Mouse (Mus musculus): ENCODE measurements around the gene Ndc1. TPM values are rescaled to one million over a fixed set of nuclear protein-coding genes. Genes with fewer than 3 reads are reported as not detected.
A peak's percentile ranks its signal among the peaks of the same experiment; 100 is the strongest.

Ndc1 gene
- polyA plus RNA-seq, 2 experiments = 9.6 to 17.2 TPM

GRCm38 (mm10) chr4:107347221-107347620 is 20.4 kb upstream of the Ndc1 start:
- Histone ChIP-seq H3K9ac (replicated peaks) (no peak overlapping the region), H3K4me1 (replicated peaks; ENCODE audit: control insufficient read depth in 2 of 2, insufficient read depth in 2 of 2, low read length in 1 of 2) (no peaks in the 10 kb centered on the region), H3K27ac (no peak overlapping the region), H3K27me3 (ENCODE audit: control insufficient read depth, insufficient read depth, low read length) (no peaks in the 10 kb centered on the region), H3K4me3 (ENCODE audit: insufficient read depth in 1 of 2, low read depth in 2 of 2, low read length in 2 of 2) (no peak overlapping the region), H3K4me2 (ENCODE audit: low read depth) (no peak overlapping the region), H3K36me3 (replicated peaks; ENCODE audit: control insufficient read depth, insufficient read depth, low read depth) (no peaks in the 10 kb centered on the region), H3K9me3 (ENCODE audit: control insufficient read depth, low read length) (no peaks in the 10 kb centered on the region)
- 62% methylated on average over 6 of the region's 6 CpGs for WGBS (ENCODE audit: insufficient replicate concordance)
- no peak for ATAC-seq (ENCODE audit: insufficient read depth)
- TF ChIP-seq EP300 (IDR thresholded peaks at IDR 0.05; ENCODE audit: low read depth) (no peak), CTCF (IDR thresholded peaks at IDR 0.05; ENCODE audit: low read depth) (no peak)
- DNase-seq (ENCODE audit: low read depth in 3 of 3, low spot score in 3 of 3) = no peak

GRCm38 (mm10) chr4:107348529-107349310 is 18.9 kb upstream of the Ndc1 start:
- Histone ChIP-seq H3K4me1 (replicated peaks; ENCODE audit: control insufficient read depth in 2 of 2, insufficient read depth in 2 of 2, low read length in 1 of 2) (no peaks in the 10 kb centered on the region), H3K4me2 (ENCODE audit: low read depth) (no peak overlapping the region), H3K9ac (replicated peaks) (no peak overlapping the region), H3K36me3 (replicated peaks; ENCODE audit: control insufficient read depth, insufficient read depth, low read depth) (no peaks in the 10 kb centered on the region), H3K4me3 (ENCODE audit: insufficient read depth in 1 of 2, low read depth in 2 of 2, low read length in 2 of 2) (no peak overlapping the region), H3K9me3 (ENCODE audit: control insufficient read depth, low read length) (no peaks in the 10 kb centered on the region), H3K27ac (no peak overlapping the region), H3K27me3 (ENCODE audit: control insufficient read depth, insufficient read depth, low read length) (no peaks in the 10 kb centered on the region)
- DNase-seq (ENCODE audit: low read depth in 3 of 3, low spot score in 3 of 3) = no peak
- TF ChIP-seq EP300 (IDR thresholded peaks at IDR 0.05; ENCODE audit: low read depth) = no peak
- no peak for TF ChIP-seq CTCF (IDR thresholded peaks at IDR 0.05; ENCODE audit: low read depth)
- WGBS (ENCODE audit: insufficient replicate concordance) = 72% methylated on average over 20 of the region's 20 CpGs
- ATAC-seq (ENCODE audit: insufficient read depth) = no peak

DNA sequence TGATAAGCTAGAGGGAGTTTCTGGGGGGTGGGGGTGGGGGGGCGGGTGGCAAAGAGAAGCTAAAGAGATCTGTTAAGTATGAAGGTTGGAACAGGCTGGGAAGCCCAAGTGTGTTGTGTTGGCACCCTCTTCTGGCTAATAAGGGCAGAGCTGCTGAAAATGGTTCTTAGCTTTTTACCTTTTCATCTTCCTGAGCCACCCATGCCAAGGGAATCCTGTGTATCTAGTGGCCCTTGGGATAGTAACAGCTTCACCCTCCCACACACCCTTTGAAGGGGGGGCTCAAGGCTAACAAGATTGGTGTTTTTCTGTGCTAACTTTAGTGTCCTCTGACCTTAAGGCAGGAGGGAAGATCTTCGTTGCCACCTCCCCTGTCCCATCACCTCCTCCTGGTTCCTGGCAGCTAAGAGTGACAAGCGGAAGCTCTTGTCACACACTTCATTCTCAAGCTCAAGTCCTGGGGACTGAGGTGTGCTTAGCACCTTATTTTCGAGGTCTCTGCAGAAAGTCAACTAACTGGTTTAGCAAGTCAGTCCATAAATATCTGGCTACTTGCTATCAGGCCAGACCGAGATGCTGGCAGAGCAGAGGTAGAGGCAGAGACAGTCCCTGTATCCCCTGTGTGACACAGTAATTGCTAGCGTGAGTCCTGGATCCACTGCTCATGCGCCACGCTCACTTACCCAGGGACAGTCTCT is 18.1 kb upstream of the Ndc1 start:
- Histone ChIP-seq H3K4me1 (replicated peaks; ENCODE audit: control insufficient read depth in 2 of 2, insufficient read depth in 2 of 2, low read length in 1 of 2) (0 out of 4 replicates have a peak, but pooled peaks cover 0 to under 1% of the 10 kb centered on the region in 2 experiments), H3K36me3 (replicated peaks; ENCODE audit: control insufficient read depth, insufficient read depth, low read depth) (no peaks in the 10 kb centered on the region), H3K27ac (no peak overlapping the region), H3K27me3 (ENCODE audit: control insufficient read depth, insufficient read depth, low read length) (no peaks in the 10 kb centered on the region), H3K9me3 (ENCODE audit: control insufficient read depth, low read length) (no peaks in the 10 kb centered on the region), H3K9ac (replicated peaks) (no peak overlapping the region; the same call in 1 of the 2 replicates), H3K4me2 (ENCODE audit: low read depth) (no peak overlapping the region), H3K4me3 (ENCODE audit: insufficient read depth in 1 of 2, low read depth in 2 of 2, low read length in 2 of 2) (no peak overlapping the region)
- DNase-seq (ENCODE audit: low read depth in 3 of 3, low spot score in 3 of 3) = no peak
- 61% methylated on average over 8 of the region's 8 CpGs for WGBS (ENCODE audit: insufficient replicate concordance)
- ATAC-seq (ENCODE audit: insufficient read depth) = no peak
- TF ChIP-seq CTCF (IDR thresholded peaks at IDR 0.05; ENCODE audit: low read depth) = peak; percentile 59
- no peak for TF ChIP-seq EP300 (IDR thresholded peaks at IDR 0.05; ENCODE audit: low read depth)

- no peak overlapping the region for H3K4me3 ChIP-seq (ENCODE audit: insufficient read depth in 1 of 2, low read depth in 2 of 2, low read length in 2 of 2)
- no peaks in the 10 kb centered on the region for H3K36me3 ChIP-seq (replicated peaks; ENCODE audit: control insufficient read depth, insufficient read depth, low read depth)
- TF ChIP-seq CTCF (IDR thresholded peaks at IDR 0.05; ENCODE audit: low read depth) (no peak), EP300 (IDR thresholded peaks at IDR 0.05; ENCODE audit: low read depth) (no peak)
- no peak overlapping the region for H3K9ac ChIP-seq (replicated peaks)
- H3K27me3 ChIP-seq (ENCODE audit: control insufficient read depth, insufficient read depth, low read length) = no peaks in the 10 kb centered on the region
- H3K9me3 ChIP-seq (ENCODE audit: control insufficient read depth, low read length) = no peaks in the 10 kb centered on the region
- ATAC-seq (ENCODE audit: insufficient read depth) (no peak), DNase-seq (ENCODE audit: low read depth in 3 of 3, low spot score in 3 of 3) (no peak)
- no peak overlapping the region for H3K4me2 ChIP-seq (ENCODE audit: low read depth)
- no peak overlapping the region for H3K27ac ChIP-seq
- 0 out of 4 replicates have a peak, but pooled peaks cover 0 to 1% of the 10 kb centered on the region in 2 experiments for H3K4me1 ChIP-seq (replicated peaks; ENCODE audit: control insufficient read depth in 2 of 2, insufficient read depth in 2 of 2, low read length in 1 of 2)
These were observed 16.2 kb upstream of the Ndc1 start for GRCm38 (mm10) chr4:107351368-107351767.

- H3K9ac ChIP-seq (replicated peaks) = no peak overlapping the region
- no peak for ATAC-seq (ENCODE audit: insufficient read depth)
- no peaks in the 10 kb centered on the region for H3K27me3 ChIP-seq (ENCODE audit: control insufficient read depth, insufficient read depth, low read length)
- 69% methylated on average over 3 of the region's 3 CpGs for WGBS (ENCODE audit: insufficient replicate concordance)
- H3K9me3 ChIP-seq (ENCODE audit: control insufficient read depth, low read length) = no peaks in the 10 kb centered on the region
- H3K36me3 ChIP-seq (replicated peaks; ENCODE audit: control insufficient read depth, insufficient read depth, low read depth) = no peaks in the 10 kb centered on the region
- 0 out of 4 replicates have a peak, but pooled peaks cover 0 to 1% of the 10 kb centered on the region in 2 experiments for H3K4me1 ChIP-seq (replicated peaks; ENCODE audit: control insufficient read depth in 2 of 2, insufficient read depth in 2 of 2, low read length in 1 of 2)
- TF ChIP-seq EP300 (IDR thresholded peaks at IDR 0.05; ENCODE audit: low read depth) (no peak), CTCF (IDR thresholded peaks at IDR 0.05; ENCODE audit: low read depth) (no peak)
- no peak for DNase-seq (ENCODE audit: low read depth in 3 of 3, low spot score in 3 of 3)
- no peak overlapping the region for H3K4me2 ChIP-seq (ENCODE audit: low read depth)
- no peak overlapping the region for H3K4me3 ChIP-seq (ENCODE audit: insufficient read depth in 1 of 2, low read depth in 2 of 2, low read length in 2 of 2)
- H3K27ac ChIP-seq = no peak overlapping the region
These were observed 14.0 kb upstream of the Ndc1 start for GRCm38 (mm10) chr4:107353612-107354011.

Data from liver, embryonic 14.5 days (tissue).